ENCODE assay signal across 14 mouse cellular contexts in genomic region chr16:44478767-44479166, GRCm38 (mm10).
A peak's percentile ranks its signal among the peaks of the same experiment; 100 is the strongest.
DNase-seq lines count a peak whose midpoint lies in the region; ATAC-seq lines count a peak whose summit lies in the region.
"Had no signal": no experiment of that assay in that cellular context is flagged by ENCODE, and none has a peak within 500 bp of the region (broad histone marks: within the 10 kb centered on the region; RNA-seq: fewer than 3 reads in every experiment).

No protein-coding gene starts in this region.

- ATAC-seq in heart, embryonic 13.5 days (ENCODE audit: extremely low read depth, insufficient number of reproducible peaks, low FRiP score, low TSS enrichment), result no peak
- 0 out of 2 replicates have a peak, but pooled peaks have one; percentile 33 for ATAC-seq in lung, embryonic 15.5 days (ENCODE audit: borderline replicate concordance, extremely low read depth, low FRiP score, low TSS enrichment)
- no peak for ATAC-seq in embryonic facial prominence, embryonic 14.5 days (ENCODE audit: low read depth)
- ATAC-seq in midbrain, embryonic 16.5 days, result no peak
- ATAC-seq: CD4-positive, CD25-positive, alpha-beta regulatory T cell, adult 4 months; Patski had no signal

- H3K4me1 ChIP-seq in heart, embryonic 13.5 days, result no peaks in the 10 kb centered on the region; the same call in 1 of the 2 replicates
- H3K4me1 ChIP-seq in lung, embryonic 15.5 days, result peaks cover 31% of the 10 kb centered on the region
- H3K4me1 ChIP-seq in embryonic facial prominence, embryonic 14.5 days (ENCODE audit: control insufficient read depth, insufficient read depth, low read length), result no peaks in the 10 kb centered on the region
- peaks cover 3% of the 10 kb centered on the region for H3K4me1 ChIP-seq in midbrain, embryonic 16.5 days (ENCODE audit: control insufficient read depth, insufficient read depth, low read length)

- H3K36me3 ChIP-seq in heart, embryonic 13.5 days, result peaks cover 3% of the 10 kb centered on the region; the same call in 1 of the 2 replicates
- peaks cover 5% of the 10 kb centered on the region; the same call in 1 of the 2 replicates for H3K36me3 ChIP-seq in lung, embryonic 15.5 days
- H3K36me3 ChIP-seq in embryonic facial prominence, embryonic 14.5 days (ENCODE audit: control insufficient read depth, insufficient read depth, low read length), result peaks cover 12% of the 10 kb centered on the region
- H3K36me3 ChIP-seq in midbrain, embryonic 16.5 days (ENCODE audit: control insufficient read depth, insufficient read depth, low read length), result no peaks in the 10 kb centered on the region

- peak overlapping the region; percentile 59 for H3K4me2 ChIP-seq in heart, embryonic 13.5 days
- peak overlapping the region; percentile 24; the same call in 1 of the 2 replicates for H3K4me2 ChIP-seq in lung, embryonic 15.5 days
- 0 out of 2 replicates have a peak overlapping the region, but pooled peaks have one; percentile 23 for H3K4me2 ChIP-seq in embryonic facial prominence, embryonic 14.5 days (ENCODE audit: low read depth, low read length)
- H3K4me2 ChIP-seq in midbrain, embryonic 16.5 days (ENCODE audit: low read length), result peak overlapping the region; percentile 33

- WGBS in heart, embryonic 13.5 days, result 34% methylated on average over 18 of the region's 18 CpGs
- WGBS in lung, embryonic 15.5 days, result 26% methylated on average over 18 of the region's 18 CpGs
- 43% methylated on average over 18 of the region's 18 CpGs for WGBS in embryonic facial prominence, embryonic 14.5 days
- WGBS in midbrain, embryonic 16.5 days, result 47% methylated on average over 18 of the region's 18 CpGs

- no peak for DNase-seq in heart, adult 8-10 months (ENCODE audit: low spot score)
- DNase-seq in lung, postnatal 14 days, result no peak
- no peak for DNase-seq in embryonic facial prominence, embryonic 14.5 days (ENCODE audit: low spot score)
- DNase-seq in spleen, postnatal 10 days (ENCODE audit: low spot score in 2 of 2), result no peak
- DNase-seq in adrenal gland, adult (ENCODE audit: inconsistent age in 2 of 2, low spot score in 1 of 2), result no peak
- DNase-seq: adrenal gland, postnatal 25 days; kidney, adult 11 months; thymus, postnatal 14 days had no signal

- peak overlapping the region; percentile 27 for H3K4me3 ChIP-seq in heart, embryonic 13.5 days
- no peak overlapping the region for H3K4me3 ChIP-seq in lung, embryonic 15.5 days
- H3K4me3 ChIP-seq in embryonic facial prominence, embryonic 14.5 days (ENCODE audit: low read depth, low read length), result no peak overlapping the region
- H3K4me3 ChIP-seq in midbrain, embryonic 16.5 days (ENCODE audit: low read depth, low read length), result no peak overlapping the region

- no peak overlapping the region for H3K27ac ChIP-seq in heart, embryonic 13.5 days (replicated peaks)
- H3K27ac ChIP-seq in lung, embryonic 15.5 days, result no peak overlapping the region; the same call in 1 of the 2 replicates
- H3K27ac ChIP-seq in embryonic facial prominence, embryonic 14.5 days (replicated peaks; ENCODE audit: low read depth, low read length), result no peak overlapping the region
- no peak overlapping the region for H3K27ac ChIP-seq in midbrain, embryonic 16.5 days (ENCODE audit: low read length)
- H3K27ac ChIP-seq: macrophage had no signal

- H3K9ac ChIP-seq in heart, embryonic 13.5 days, result no peak overlapping the region; the same call in 1 of the 2 replicates
- no peak overlapping the region for H3K9ac ChIP-seq in lung, embryonic 15.5 days
- H3K9ac ChIP-seq in embryonic facial prominence, embryonic 14.5 days (ENCODE audit: low read depth, low read length), result no peak overlapping the region
- no peak overlapping the region for H3K9ac ChIP-seq in midbrain, embryonic 16.5 days (ENCODE audit: low read depth, low read length)

- H3K9me3 ChIP-seq in heart, embryonic 13.5 days, result no peaks in the 10 kb centered on the region
- no peaks in the 10 kb centered on the region for H3K9me3 ChIP-seq in lung, embryonic 15.5 days
- H3K9me3 ChIP-seq in embryonic facial prominence, embryonic 14.5 days (ENCODE audit: control insufficient read depth, low read length), result no peaks in the 10 kb centered on the region
- H3K9me3 ChIP-seq in midbrain, embryonic 16.5 days (replicated peaks; ENCODE audit: control insufficient read depth, low read length, poor library complexity, severe bottlenecking), result no peaks in the 10 kb centered on the region

- H3K27me3 ChIP-seq in heart, embryonic 13.5 days (replicated peaks), result peaks cover 9% of the 10 kb centered on the region
- H3K27me3 ChIP-seq in lung, embryonic 15.5 days, result no peaks in the 10 kb centered on the region
- H3K27me3 ChIP-seq in embryonic facial prominence, embryonic 14.5 days (replicated peaks; ENCODE audit: control insufficient read depth, insufficient read depth, low read length), result no peaks in the 10 kb centered on the region
- no peaks in the 10 kb centered on the region for H3K27me3 ChIP-seq in midbrain, embryonic 16.5 days (ENCODE audit: control insufficient read depth, insufficient read depth, low read depth, low read length)
